Mouse (Mus musculus) CH12.LX (cell line): Measurements from ENCODE around the gene Fxyd7.

Experiments
- CHD1 ChIP-seq: IDR thresholded peaks from 2 replicates; pipeline ENCODE4 v1.6.1; 2012; ENCODE audit warnings: low read depth, low read length, improper control_type of control experiment, inconsistent platforms
- CTCF ChIP-seq, 2 experiments: IDR thresholded peaks in 1 of 2; conservative IDR thresholded peaks in 1 of 2; 2 replicates each; pipeline ENCODE4 v1.5.1; 2011 to 2012; ENCODE audit warnings: low read depth in 2 of 2, low read length in 2 of 2, improper control_type of control experiment in 1 of 2, inconsistent platforms in 1 of 2, mild to moderate bottlenecking in 1 of 2, moderate library complexity in 1 of 2
- EP300 ChIP-seq: IDR thresholded peaks from 2 replicates; pipeline ENCODE4 v1.6.1; 2011; ENCODE audit warnings: low read length, improper control_type of control experiment
- POLR2A ChIP-seq: IDR thresholded peaks from 2 replicates; pipeline ENCODE4 v1.6.1; 2011; ENCODE audit warnings: low read depth, mild to moderate bottlenecking, improper control_type of control experiment, low read length
- USF2 ChIP-seq: conservative IDR thresholded peaks from 2 replicates; pipeline ENCODE4 v1.6.1; 2011; ENCODE audit warnings: low read depth, low read length, improper control_type of control experiment
- ZMIZ1 ChIP-seq: IDR thresholded peaks from 2 replicates; pipeline ENCODE4 v1.6.1; 2012; ENCODE audit warnings: low read depth, mild to moderate bottlenecking, inconsistent platforms, low read length, improper control_type of control experiment

DNA sequence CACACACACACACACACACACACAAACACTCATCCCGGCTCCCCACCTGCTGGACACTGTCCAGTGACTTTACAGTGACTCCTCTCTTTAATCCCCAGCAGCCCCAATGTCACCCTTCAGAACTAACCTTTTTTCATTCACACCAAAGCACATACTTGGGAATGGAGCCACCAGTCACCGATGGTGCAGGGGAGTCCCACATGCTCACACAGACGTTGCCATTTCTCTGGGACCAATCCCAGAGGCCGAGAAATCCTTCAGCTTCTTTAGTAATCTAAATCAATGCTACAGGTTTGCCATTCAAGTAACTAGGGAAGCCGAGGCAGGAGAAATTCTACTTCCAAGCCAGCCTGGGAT, 23.4 kb upstream of the Fxyd7 start:
- no peak for TF ChIP-seq USF2
- no peak for TF ChIP-seq CTCF (conservative IDR thresholded peaks at IDR 0.05 in 1 of 2, IDR thresholded peaks at IDR 0.05 in 1 of 2; ENCODE audit: low read depth in 2 of 2, low read length in 2 of 2)
- TF ChIP-seq CHD1, result no peak
- no peak for TF ChIP-seq POLR2A
- no peak for TF ChIP-seq EP300
- TF ChIP-seq ZMIZ1, result no peak
